9 mouse cellular contexts compared by ENCODE assay signal in the genomic region with DNA sequence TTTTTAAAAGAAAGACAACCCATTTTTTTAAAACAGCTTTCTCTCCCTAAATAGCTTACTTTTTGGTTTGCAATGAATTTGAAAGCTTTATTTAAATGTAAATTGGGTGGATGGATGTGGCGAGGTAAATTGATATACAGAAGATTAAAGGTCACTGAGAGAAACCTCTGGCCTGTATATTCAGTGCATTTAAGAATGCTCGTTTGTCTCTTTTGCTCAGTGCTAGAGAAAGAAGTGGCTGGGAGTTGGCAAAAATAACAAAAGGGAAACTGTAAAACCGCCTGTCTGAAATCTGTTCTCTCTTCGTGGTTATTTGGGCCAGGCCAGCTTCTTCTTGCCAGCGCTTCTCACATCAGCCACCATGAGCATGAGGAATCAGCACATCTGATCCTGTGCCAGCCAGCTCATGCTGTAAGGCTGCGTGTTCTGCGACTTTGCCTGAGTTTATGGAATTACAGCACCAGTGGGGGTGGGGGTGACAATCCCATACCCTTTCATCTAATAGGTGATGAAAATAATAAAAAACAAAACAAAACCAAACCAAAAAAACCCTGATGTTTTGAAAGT.
DNase-seq lines count a peak whose midpoint lies in the region; ATAC-seq and TF ChIP-seq lines count a peak whose summit lies in the region.
"Had no signal": no experiment of that assay in that cellular context is flagged by ENCODE, and none has a peak within 500 bp of the region (broad histone marks: within the 10 kb centered on the region; RNA-seq: fewer than 3 reads in every experiment).

No protein-coding gene starts in this region.

- H3K27ac ChIP-seq in forebrain, embryonic 13.5 days: peak overlapping the region; percentile 66; the same call in 1 of the 2 replicates
- no peak overlapping the region for H3K27ac ChIP-seq in forebrain, embryonic 11.5 days (ENCODE audit: low read depth, low read length)
- H3K27ac ChIP-seq in forebrain, postnatal 0 days (ENCODE audit: low read depth, low read length): peak overlapping the region; percentile 54; the same call in 1 of the 2 replicates
- H3K27ac ChIP-seq: limb, embryonic 12.5 days had no signal

- H3K4me2 ChIP-seq in forebrain, embryonic 13.5 days: peak overlapping the region; percentile 22; the same call in 1 of the 2 replicates
- H3K4me2 ChIP-seq in forebrain, embryonic 11.5 days (ENCODE audit: low read depth, low read length, severe bottlenecking): no peak overlapping the region
- H3K4me2 ChIP-seq in forebrain, postnatal 0 days (ENCODE audit: low read depth): peak overlapping the region; percentile 8; the same call in 1 of the 2 replicates
- H3K4me2 ChIP-seq: limb, embryonic 12.5 days had no signal

- no peaks in the 10 kb centered on the region for H3K9me3 ChIP-seq in forebrain, embryonic 13.5 days (replicated peaks)
- H3K9me3 ChIP-seq in forebrain, embryonic 11.5 days (ENCODE audit: control insufficient read depth, low read length): no peaks in the 10 kb centered on the region
- H3K9me3 ChIP-seq in forebrain, postnatal 0 days (ENCODE audit: low read length): no peaks in the 10 kb centered on the region
- H3K9me3 ChIP-seq: limb, embryonic 12.5 days had no signal

- 21% methylated on average over 7 of the region's 7 CpGs for WGBS in forebrain, embryonic 13.5 days
- 43% methylated on average over 7 of the region's 7 CpGs for WGBS in forebrain, embryonic 11.5 days
- 16% methylated on average over 7 of the region's 7 CpGs for WGBS in forebrain, postnatal 0 days

- H3K4me1 ChIP-seq in forebrain, embryonic 13.5 days: peaks cover 16% of the 10 kb centered on the region
- H3K4me1 ChIP-seq in forebrain, embryonic 11.5 days (replicated peaks; ENCODE audit: control insufficient read depth, insufficient read depth, low read length): no peaks in the 10 kb centered on the region
- peaks cover 9% of the 10 kb centered on the region; the same call in 1 of the 2 replicates for H3K4me1 ChIP-seq in forebrain, postnatal 0 days (ENCODE audit: insufficient read depth)

- H3K9ac ChIP-seq in forebrain, embryonic 13.5 days: no peak overlapping the region
- H3K9ac ChIP-seq in forebrain, embryonic 11.5 days (ENCODE audit: low read length): no peak overlapping the region
- H3K9ac ChIP-seq in forebrain, postnatal 0 days: no peak overlapping the region
- H3K9ac ChIP-seq: limb, embryonic 12.5 days had no signal

- no peak for TF ChIP-seq CTCF in forebrain, postnatal 0 days (IDR thresholded peaks at IDR 0.05; ENCODE audit: low read depth)

- H3K27me3 ChIP-seq in forebrain, embryonic 13.5 days: no peaks in the 10 kb centered on the region
- no peaks in the 10 kb centered on the region for H3K27me3 ChIP-seq in forebrain, embryonic 11.5 days (ENCODE audit: control insufficient read depth, insufficient read depth, low read length)
- no peaks in the 10 kb centered on the region for H3K27me3 ChIP-seq in forebrain, postnatal 0 days (ENCODE audit: insufficient read depth, low read length)
- H3K27me3 ChIP-seq: limb, embryonic 12.5 days had no signal

- peak; percentile 93 for ATAC-seq in forebrain, embryonic 13.5 days
- no peak for ATAC-seq in forebrain, embryonic 11.5 days (replicated peaks; ENCODE audit: low FRiP score)
- peak; percentile 90 for ATAC-seq in forebrain, postnatal 0 days
- 0 out of 2 replicates have a peak, but pooled peaks have one; percentile 40 for ATAC-seq in megakaryocyte, adult 5-6 weeks (ENCODE audit: poor library complexity, severe bottlenecking)

- no peaks in the 10 kb centered on the region for H3K36me3 ChIP-seq in forebrain, embryonic 13.5 days (ENCODE audit: poor library complexity, severe bottlenecking)
- H3K36me3 ChIP-seq in forebrain, embryonic 11.5 days (ENCODE audit: control insufficient read depth, insufficient read depth, low read length): no peaks in the 10 kb centered on the region
- no peaks in the 10 kb centered on the region for H3K36me3 ChIP-seq in forebrain, postnatal 0 days (ENCODE audit: insufficient read depth)
- H3K36me3 ChIP-seq: limb, embryonic 12.5 days had no signal

- no peak overlapping the region for H3K4me3 ChIP-seq in forebrain, embryonic 13.5 days
- no peak overlapping the region for H3K4me3 ChIP-seq in forebrain, embryonic 11.5 days (ENCODE audit: low read depth, low read length)
- H3K4me3 ChIP-seq in forebrain, postnatal 0 days (ENCODE audit: low read depth, low read length): no peak overlapping the region
- H3K4me3 ChIP-seq: limb, embryonic 12.5 days had no signal

- DNase-seq in forebrain, embryonic 11.5 days (ENCODE audit: low spot score): no peak
- DNase-seq in NIH3T3 (ENCODE audit: low read depth): peak; percentile 60
- DNase-seq in forebrain, postnatal 0 days: peak; percentile 75
- DNase-seq in layer of hippocampus, adult 11-12 months (ENCODE audit: low spot score): peak; percentile 70
- DNase-seq in thymus, postnatal 0 days (ENCODE audit: low spot score): no peak
- DNase-seq in liver: no peak

Comparison
In these comparisons a context has a peak if more than half of its experiments do, and no peak if none do; other contexts are left out.
1. DNase-seq: peak in NIH3T3 (single experiment), forebrain, postnatal 0 days (single experiment) and layer of hippocampus, adult 11-12 months (single experiment); none in forebrain, embryonic 11.5 days (single experiment), thymus, postnatal 0 days (single experiment) and liver (single experiment).